Mouse (Mus musculus): ENCODE data around the gene Tbp.

DNA sequence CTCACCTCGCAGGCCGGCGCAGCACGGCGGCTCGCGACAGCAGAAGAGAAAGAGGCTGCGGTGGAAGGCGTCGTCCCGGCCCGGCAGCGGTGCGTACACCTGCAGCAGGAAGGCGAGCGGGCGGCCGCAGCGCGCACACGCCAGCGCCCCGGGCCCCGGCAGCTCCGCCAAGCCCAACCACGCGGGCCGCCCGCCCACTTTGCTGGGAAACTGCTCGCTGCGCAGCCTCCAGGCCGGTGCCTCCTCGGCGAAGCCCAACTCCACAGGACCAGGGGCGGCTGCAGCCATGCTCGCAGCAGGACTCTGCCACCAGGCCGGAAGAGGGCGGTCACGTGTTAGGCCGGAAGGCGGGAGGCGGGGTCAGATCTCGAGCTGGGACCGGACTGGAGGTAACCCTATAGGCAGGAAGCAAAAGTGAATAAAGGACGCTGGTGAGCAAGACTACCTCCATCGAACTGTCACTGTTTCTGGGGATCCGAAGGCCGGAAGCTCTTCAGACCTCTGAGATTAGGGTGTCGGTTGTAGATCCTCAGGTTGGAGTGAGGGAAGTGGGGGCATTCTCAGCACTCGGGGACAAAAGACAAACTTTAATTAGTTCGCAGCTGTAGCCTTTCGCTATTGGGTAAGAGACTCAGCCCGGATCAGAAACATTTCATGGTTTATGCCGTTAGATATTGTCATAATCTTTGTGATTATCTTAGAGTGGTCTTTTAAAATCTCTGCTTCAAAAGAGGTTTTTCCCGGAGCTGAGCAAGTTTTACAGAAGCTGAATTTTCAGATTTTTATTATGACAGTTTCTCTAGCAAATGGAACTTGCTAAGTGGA is 27.5 kb downstream of the Tbp start, which contains the start of gene Pdcd2:
- TF ChIP-seq CTCF (IDR thresholded peaks at IDR 0.05; ENCODE audit: low read depth): peak; percentile 56
- TF ChIP-seq EP300 (IDR thresholded peaks at IDR 0.05; ENCODE audit: low read depth): no peak

Data from liver, postnatal 0 days (tissue).